Mouse (Mus musculus): ENCODE data around the gene Oas2. TPM values are rescaled to one million over a fixed set of nuclear protein-coding genes. Genes with fewer than 3 reads are reported as not detected.
A peak's percentile ranks its signal among the peaks of the same experiment; 100 is the strongest.

Gene Oas2
- polyA plus RNA-seq, 1 experiment from 2014 or later: 0.43 TPM

- Histone ChIP-seq H3K27me3 (peaks cover 8% of the 10 kb centered on the region; the same call in 1 of the 2 replicates), H3K4me2 (no peak overlapping the region), H3K9me3 (peaks cover 5% of the 10 kb centered on the region; the same call in 1 of the 2 replicates), H3K4me3 (no peak overlapping the region), H3K36me3 (no peaks in the 10 kb centered on the region), H3K27ac (replicated peaks) (no peak overlapping the region), H3K4me1 (replicated peaks) (no peaks in the 10 kb centered on the region), H3K9ac (no peak overlapping the region)
- 56% methylated on average over 7 of the region's 7 CpGs for WGBS
- no peak for ATAC-seq (ENCODE audit: low read depth)
These were observed 28.6 kb downstream of the Oas2 start for GRCm38 (mm10) chr5:120721005-120721404.

- H3K4me2 ChIP-seq: no peak overlapping the region
- peaks cover 26% of the 10 kb centered on the region for H3K27me3 ChIP-seq
- H3K27ac ChIP-seq (replicated peaks): no peak overlapping the region
- no peak overlapping the region for H3K4me3 ChIP-seq
- no peak overlapping the region for H3K9ac ChIP-seq
- H3K36me3 ChIP-seq: no peaks in the 10 kb centered on the region
- 52% methylated on average over 13 of the region's 15 CpGs for WGBS
- ATAC-seq (ENCODE audit: low read depth): no peak
- peaks cover 5% of the 10 kb centered on the region; the same call in 1 of the 2 replicates for H3K9me3 ChIP-seq
- no peaks in the 10 kb centered on the region for H3K4me1 ChIP-seq (replicated peaks)
These were observed 30.9 kb downstream of the Oas2 start for GRCm38 (mm10) chr5:120718600-120719378.

- H3K4me3 ChIP-seq: no peak overlapping the region
- peaks cover 6% of the 10 kb centered on the region for H3K4me1 ChIP-seq (replicated peaks)
- H3K27me3 ChIP-seq: peaks cover 42% of the 10 kb centered on the region
- H3K4me2 ChIP-seq: no peak overlapping the region
- H3K27ac ChIP-seq (replicated peaks): no peak overlapping the region
- no peak overlapping the region for H3K9ac ChIP-seq
- WGBS: 76% methylated on average over 10 of the region's 10 CpGs
- peaks cover 5% of the 10 kb centered on the region; the same call in 1 of the 2 replicates for H3K9me3 ChIP-seq
- H3K36me3 ChIP-seq: no peaks in the 10 kb centered on the region
- no peak for ATAC-seq (ENCODE audit: low read depth)
These were observed 32.5 kb downstream of the Oas2 start for GRCm38 (mm10) chr5:120717136-120717535.

- Histone ChIP-seq H3K27ac (replicated peaks) (no peak overlapping the region), H3K4me2 (no peak overlapping the region), H3K9ac (no peak overlapping the region), H3K4me3 (no peak overlapping the region), H3K36me3 (no peaks in the 10 kb centered on the region), H3K27me3 (peaks cover 68% of the 10 kb centered on the region), H3K9me3 (no peaks in the 10 kb centered on the region), H3K4me1 (replicated peaks) (peaks cover 34% of the 10 kb centered on the region)
- WGBS: 6% methylated on average over 16 of the region's 16 CpGs
- ATAC-seq (ENCODE audit: low read depth): no peak
These were observed 35.3 kb downstream of the Oas2 start for GRCm38 (mm10) chr5:120714314-120714713.

GRCm38 (mm10) chr5:120712721-120713120 is 36.9 kb downstream of the Oas2 start:
- ATAC-seq (ENCODE audit: low read depth): no peak
- H3K4me2 ChIP-seq: no peak overlapping the region
- H3K9ac ChIP-seq: no peak overlapping the region
- peaks cover 50% of the 10 kb centered on the region for H3K4me1 ChIP-seq (replicated peaks)
- H3K27me3 ChIP-seq: peaks cover 79% of the 10 kb centered on the region
- no peaks in the 10 kb centered on the region for H3K9me3 ChIP-seq
- no peak overlapping the region for H3K27ac ChIP-seq (replicated peaks)
- no peak overlapping the region for H3K4me3 ChIP-seq
- WGBS: 51% methylated on average over 8 of the region's 8 CpGs
- no peaks in the 10 kb centered on the region for H3K36me3 ChIP-seq

- 36% methylated on average over 3 of the region's 3 CpGs for WGBS
- Histone ChIP-seq H3K4me2 (peak within 1 kb of the TSS; percentile 85), H3K4me3 (peak within 1 kb of the TSS; percentile 76), H3K27me3 (peaks cover 79% of the 10 kb centered on the region), H3K9ac (peak within 1 kb of the TSS; percentile 95), H3K4me1 (replicated peaks) (peaks cover 59% of the 10 kb centered on the region), H3K36me3 (no peaks in the 10 kb centered on the region), H3K27ac (replicated peaks) (peak within 1 kb of the TSS; percentile 92), H3K9me3 (no peaks in the 10 kb centered on the region)
- no peak for ATAC-seq (ENCODE audit: low read depth)
These were observed 37.8 kb downstream of the Oas2 start, which contains the start of gene Dtx1 for GRCm38 (mm10) chr5:120711827-120712226. TSS of gene Dtx1 (minus strand) at chr5:120711927.

GRCm38 (mm10) chr5:120711416-120711815 is 38.2 kb downstream of the Oas2 start:
- peak overlapping the region; percentile 85 for H3K4me2 ChIP-seq
- 0 out of 2 replicates have a peak, but pooled peaks have one; percentile 37 for ATAC-seq (ENCODE audit: low read depth)
- H3K27ac ChIP-seq (replicated peaks): peak overlapping the region; percentile 92

GRCm38 (mm10) chr5:120710826-120711248 is 38.8 kb downstream of the Oas2 start:
- peak; percentile 46 for ATAC-seq (ENCODE audit: low read depth)
- H3K9ac ChIP-seq: peak overlapping the region; percentile 95
- H3K27ac ChIP-seq (replicated peaks): peak overlapping the region; percentile 92
- no peaks in the 10 kb centered on the region for H3K9me3 ChIP-seq
- peak overlapping the region; percentile 85 for H3K4me2 ChIP-seq
- peak overlapping the region; percentile 76 for H3K4me3 ChIP-seq
- H3K36me3 ChIP-seq: no peaks in the 10 kb centered on the region
- peaks cover 69% of the 10 kb centered on the region for H3K4me1 ChIP-seq (replicated peaks)
- WGBS: 1% methylated on average over 28 of the region's 34 CpGs
- H3K27me3 ChIP-seq: peaks cover 72% of the 10 kb centered on the region

More at GRCm38 (mm10) chr5:120711416-120711815, 38.2 kb downstream of the Oas2 start:
- H3K27me3 ChIP-seq: peaks cover 75% of the 10 kb centered on the region
- H3K9me3 ChIP-seq: no peaks in the 10 kb centered on the region
- peaks cover 63% of the 10 kb centered on the region for H3K4me1 ChIP-seq (replicated peaks)
- H3K9ac ChIP-seq: peak overlapping the region; percentile 95
- H3K4me3 ChIP-seq: peak overlapping the region; percentile 76
- H3K36me3 ChIP-seq: no peaks in the 10 kb centered on the region
- WGBS: 2% methylated on average over 37 of the region's 43 CpGs

GRCm38 (mm10) chr5:120710161-120710825 is 39.4 kb downstream of the Oas2 start:
- peak overlapping the region; percentile 95 for H3K9ac ChIP-seq
- H3K4me2 ChIP-seq: peak overlapping the region; percentile 85
- peak overlapping the region; percentile 76 for H3K4me3 ChIP-seq
- peaks cover 74% of the 10 kb centered on the region for H3K27me3 ChIP-seq
- 2% methylated on average over 40 of the region's 40 CpGs for WGBS
- H3K4me1 ChIP-seq (replicated peaks): peaks cover 74% of the 10 kb centered on the region
- peak; percentile 23 for ATAC-seq (ENCODE audit: low read depth)
- H3K36me3 ChIP-seq: no peaks in the 10 kb centered on the region
- H3K9me3 ChIP-seq: no peaks in the 10 kb centered on the region
- peak overlapping the region; percentile 92 for H3K27ac ChIP-seq (replicated peaks)

GRCm38 (mm10) chr5:120706976-120707375 is 42.7 kb downstream of the Oas2 start:
- peaks cover 86% of the 10 kb centered on the region for H3K4me1 ChIP-seq (replicated peaks)
- H3K4me3 ChIP-seq: peak overlapping the region; percentile 21
- WGBS: 35% methylated on average over 13 of the region's 13 CpGs

GRCm38 (mm10) chr5:120706541-120706940 is 43.1 kb downstream of the Oas2 start:
- Histone ChIP-seq H3K4me1 (replicated peaks) (peaks cover 84% of the 10 kb centered on the region), H3K4me2 (peak overlapping the region; percentile 50), H3K27me3 (peaks cover 40% of the 10 kb centered on the region), H3K9me3 (no peaks in the 10 kb centered on the region), H3K27ac (replicated peaks) (no peak overlapping the region), H3K4me3 (peak overlapping the region; percentile 21), H3K36me3 (no peaks in the 10 kb centered on the region), H3K9ac (peak overlapping the region; percentile 46)
- no peak for ATAC-seq (ENCODE audit: low read depth)
- 2% methylated on average over 16 of the region's 16 CpGs for WGBS

More at GRCm38 (mm10) chr5:120706976-120707375, 42.7 kb downstream of the Oas2 start:
- Histone ChIP-seq H3K27me3 (peaks cover 44% of the 10 kb centered on the region), H3K4me2 (peak overlapping the region; percentile 50), H3K9me3 (no peaks in the 10 kb centered on the region), H3K9ac (peak overlapping the region; percentile 46), H3K36me3 (no peaks in the 10 kb centered on the region), H3K27ac (replicated peaks) (no peak overlapping the region)
- no peak for ATAC-seq (ENCODE audit: low read depth)

GRCm38 (mm10) chr5:120704421-120704820 is 45.2 kb downstream of the Oas2 start:
- peaks cover 36% of the 10 kb centered on the region for H3K27me3 ChIP-seq
- no peak overlapping the region for H3K27ac ChIP-seq (replicated peaks)
- H3K9me3 ChIP-seq: no peaks in the 10 kb centered on the region
- 34% methylated on average over 6 of the region's 6 CpGs for WGBS
- ATAC-seq (ENCODE audit: low read depth): no peak
- H3K4me2 ChIP-seq: no peak overlapping the region
- H3K4me3 ChIP-seq: no peak overlapping the region
- H3K9ac ChIP-seq: no peak overlapping the region
- no peaks in the 10 kb centered on the region for H3K36me3 ChIP-seq
- H3K4me1 ChIP-seq (replicated peaks): peaks cover 84% of the 10 kb centered on the region

Measured in neural tube, embryonic 13.5 days (tissue).